Mouse (Mus musculus) embryonic fibroblast, embryonic 13.5 days (primary cell): ENCODE measurements around the gene Ptgir. TPM values are rescaled to one million over a fixed set of nuclear protein-coding genes. Genes with fewer than 3 reads are reported as not detected.

ENCODE experiments used
- H3K27ac ChIP-seq: 2 replicates; pipeline ENCODE4 v1.5.1; 2012; ENCODE audit warnings: low read length, control low read depth, inconsistent platforms; ENCODE audit not compliant: insufficient read depth
- H3K4me1 ChIP-seq: 2 replicates; pipeline ENCODE4 v1.6.1; 2011; ENCODE audit warnings: low read length; ENCODE audit not compliant: control insufficient read depth, insufficient read depth
- H3K4me3 ChIP-seq: 2 replicates; pipeline ENCODE4 v1.5.1; 2011; ENCODE audit warnings: mild to moderate bottlenecking, control low read depth, low read length; ENCODE audit not compliant: insufficient read depth
- CTCF ChIP-seq: IDR thresholded peaks from 2 replicates; pipeline ENCODE4 v1.5.1; 2011; ENCODE audit warnings: mild to moderate bottlenecking, control low read depth, low read length, moderate library complexity, borderline replicate concordance; ENCODE audit not compliant: insufficient read depth
- POLR2A ChIP-seq: IDR thresholded peaks from 2 replicates; pipeline ENCODE4 v1.6.1; 2011; ENCODE audit warnings: low read depth, mild to moderate bottlenecking, control low read depth, low read length, moderate library complexity
- polyA plus RNA-seq: library from polyadenylated mRNA; stranded (reverse); fragments of >200 nt; gene quantifications from 2 replicates; pipeline ENCODE4 v1.2.4, GENCODE M21; 2011; ENCODE audit warnings: low read depth; ENCODE audit not compliant: missing spikeins, insufficient read length

Ptgir gene
- polyA plus RNA-seq, 1 experiment: 1.6 TPM

- Histone ChIP-seq H3K27ac (no peak overlapping the region), H3K4me3 (no peak overlapping the region), H3K4me1 (peaks cover 10% of the 10 kb centered on the region)
- TF ChIP-seq CTCF: no peak
- no peak for TF ChIP-seq POLR2A
These were observed 8.4 kb downstream of the Ptgir start for GRCm38 (mm10) chr7:16914453-16915343.

GRCm38 (mm10) chr7:16915461-16916340, 9.4 kb downstream of the Ptgir start:
- H3K27ac ChIP-seq: no peak overlapping the region
- no peak overlapping the region for H3K4me3 ChIP-seq
- H3K4me1 ChIP-seq: peaks cover 8% of the 10 kb centered on the region
- TF ChIP-seq CTCF (no peak), POLR2A (no peak)

GRCm38 (mm10) chr7:16916342-16917265, 10.3 kb downstream of the Ptgir start:
- H3K4me1 ChIP-seq: peaks cover 11% of the 10 kb centered on the region
- TF ChIP-seq CTCF (no peak), POLR2A (no peak)
- H3K27ac ChIP-seq: no peak overlapping the region

GRCm38 (mm10) chr7:16917447-16917846, 11.2 kb downstream of the Ptgir start:
- Histone ChIP-seq H3K4me3 (no peak overlapping the region), H3K27ac (no peak overlapping the region), H3K4me1 (peaks cover 11% of the 10 kb centered on the region; the same call in 1 of the 2 replicates)
- TF ChIP-seq CTCF (no peak), POLR2A (no peak)

More at GRCm38 (mm10) chr7:16916342-16917265, 10.3 kb downstream of the Ptgir start:
- no peak overlapping the region for H3K4me3 ChIP-seq

- H3K27ac ChIP-seq: no peak overlapping the region
- TF ChIP-seq CTCF: no peak
- TF ChIP-seq POLR2A: no peak
- H3K4me1 ChIP-seq: peaks cover 11% of the 10 kb centered on the region; the same call in 1 of the 2 replicates
These were observed 11.7 kb downstream of the Ptgir start for GRCm38 (mm10) chr7:16918014-16918413.

GRCm38 (mm10) chr7:16918670-16919069, 12.4 kb downstream of the Ptgir start:
- Histone ChIP-seq H3K27ac (no peak overlapping the region), H3K4me1 (peaks cover 11% of the 10 kb centered on the region; the same call in 1 of the 2 replicates), H3K4me3 (no peak overlapping the region)
- TF ChIP-seq CTCF (no peak), POLR2A (no peak)

More at GRCm38 (mm10) chr7:16918014-16918413, 11.7 kb downstream of the Ptgir start:
- H3K4me3 ChIP-seq: no peak overlapping the region

GRCm38 (mm10) chr7:16919395-16920149, 13.3 kb downstream of the Ptgir start:
- H3K27ac ChIP-seq: no peak overlapping the region
- no peak overlapping the region for H3K4me3 ChIP-seq
- peaks cover 11% of the 10 kb centered on the region; the same call in 1 of the 2 replicates for H3K4me1 ChIP-seq
- TF ChIP-seq CTCF (no peak), POLR2A (no peak)

GRCm38 (mm10) chr7:16920150-16920579, 13.9 kb downstream of the Ptgir start:
- H3K4me1 ChIP-seq: peaks cover 11% of the 10 kb centered on the region; the same call in 1 of the 2 replicates
- no peak overlapping the region for H3K4me3 ChIP-seq

More at GRCm38 (mm10) chr7:16920150-16920579, 13.9 kb downstream of the Ptgir start:
- H3K27ac ChIP-seq: no peak overlapping the region
- no peak for TF ChIP-seq POLR2A
- no peak for TF ChIP-seq CTCF
